Mouse (Mus musculus): Measurements from ENCODE around the gene Ube4b.

The Ube4b gene

GRCm38 (mm10) chr4:149394292-149394691, 32.3 kb downstream of the Ube4b start:
- Histone ChIP-seq H3K27me3 (ENCODE audit: control insufficient read depth, insufficient read depth, low read length, poor library complexity, severe bottlenecking) (no peaks in the 10 kb centered on the region), H3K36me3 (ENCODE audit: control insufficient read depth, insufficient read depth, low read length, poor library complexity, severe bottlenecking) (no peaks in the 10 kb centered on the region; the same call in 1 of the 2 replicates)
- DNase-seq (ENCODE audit: low read depth, low spot score): no peak

- no peak for DNase-seq (ENCODE audit: low read depth, low spot score)
- Histone ChIP-seq H3K27me3 (ENCODE audit: control insufficient read depth, insufficient read depth, low read length, poor library complexity, severe bottlenecking) (no peaks in the 10 kb centered on the region), H3K36me3 (ENCODE audit: control insufficient read depth, insufficient read depth, low read length, poor library complexity, severe bottlenecking) (no peaks in the 10 kb centered on the region; the same call in 1 of the 2 replicates)
Measured at GRCm38 (mm10) chr4:149393311-149393995, 33.1 kb downstream of the Ube4b start.

DNA sequence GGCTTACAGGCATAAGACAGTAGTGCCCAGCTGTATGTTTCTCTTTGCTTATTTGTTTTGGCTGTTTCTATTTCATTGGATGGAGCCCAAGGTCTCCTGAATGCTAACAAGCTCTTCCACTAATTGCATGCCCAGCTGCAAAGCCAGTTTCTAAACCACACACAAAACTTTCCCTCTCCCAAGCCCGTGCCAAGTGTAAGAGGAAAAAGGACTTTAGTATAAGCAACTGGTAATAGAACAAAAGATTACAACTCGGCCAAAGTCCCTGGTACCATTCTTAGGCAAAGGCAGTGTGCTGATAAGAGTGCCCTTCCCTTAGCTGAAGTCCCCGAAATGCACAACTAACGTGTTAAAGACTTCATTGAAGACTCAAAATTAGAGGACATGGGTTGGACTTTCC, 34.2 kb downstream of the Ube4b start:
- no peaks in the 10 kb centered on the region for H3K27me3 ChIP-seq (ENCODE audit: control insufficient read depth, insufficient read depth, low read length, poor library complexity, severe bottlenecking)
- no peaks in the 10 kb centered on the region; the same call in 1 of the 2 replicates for H3K36me3 ChIP-seq (ENCODE audit: control insufficient read depth, insufficient read depth, low read length, poor library complexity, severe bottlenecking)
- DNase-seq (ENCODE audit: low read depth, low spot score): no peak

DNA sequence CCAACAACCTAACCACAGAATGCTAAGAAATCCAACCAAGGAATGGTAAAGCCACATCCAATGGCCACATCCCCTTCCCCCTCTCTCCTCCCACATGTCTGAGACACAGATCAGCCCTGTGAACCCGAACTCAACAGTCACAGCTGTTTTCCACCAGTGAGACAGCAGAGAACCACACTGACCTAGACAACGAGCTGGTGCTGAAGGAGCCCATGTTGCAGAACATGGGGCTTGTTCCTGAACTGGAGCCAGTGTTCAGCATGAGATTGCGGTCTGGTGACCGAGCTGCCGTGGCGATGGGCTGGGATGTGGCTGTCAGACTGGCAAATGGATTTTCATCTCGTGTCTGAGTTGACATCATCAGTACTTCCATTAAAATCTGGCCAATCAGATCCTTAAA, 45.5 kb downstream of the Ube4b start:
- no peak for DNase-seq (ENCODE audit: low read depth, low spot score)
- peaks cover 17% of the 10 kb centered on the region; the same call in 1 of the 2 replicates for H3K36me3 ChIP-seq (ENCODE audit: control insufficient read depth, insufficient read depth, low read length, poor library complexity, severe bottlenecking)
- H3K27me3 ChIP-seq (ENCODE audit: control insufficient read depth, insufficient read depth, low read length, poor library complexity, severe bottlenecking): no peaks in the 10 kb centered on the region

- Histone ChIP-seq H3K27me3 (ENCODE audit: control insufficient read depth, insufficient read depth, low read length, poor library complexity, severe bottlenecking) (no peaks in the 10 kb centered on the region), H3K36me3 (ENCODE audit: control insufficient read depth, insufficient read depth, low read length, poor library complexity, severe bottlenecking) (peaks cover 13% of the 10 kb centered on the region; the same call in 1 of the 2 replicates)
- DNase-seq (ENCODE audit: low read depth, low spot score): no peak
Measured at GRCm38 (mm10) chr4:149379881-149380280, 46.7 kb downstream of the Ube4b start.

GRCm38 (mm10) chr4:149378819-149379218, 47.7 kb downstream of the Ube4b start:
- H3K27me3 ChIP-seq (ENCODE audit: control insufficient read depth, insufficient read depth, low read length, poor library complexity, severe bottlenecking): no peaks in the 10 kb centered on the region
- H3K36me3 ChIP-seq (ENCODE audit: control insufficient read depth, insufficient read depth, low read length, poor library complexity, severe bottlenecking): peaks cover 8% of the 10 kb centered on the region; the same call in 1 of the 2 replicates
- DNase-seq (ENCODE audit: low read depth, low spot score): no peak

DNA sequence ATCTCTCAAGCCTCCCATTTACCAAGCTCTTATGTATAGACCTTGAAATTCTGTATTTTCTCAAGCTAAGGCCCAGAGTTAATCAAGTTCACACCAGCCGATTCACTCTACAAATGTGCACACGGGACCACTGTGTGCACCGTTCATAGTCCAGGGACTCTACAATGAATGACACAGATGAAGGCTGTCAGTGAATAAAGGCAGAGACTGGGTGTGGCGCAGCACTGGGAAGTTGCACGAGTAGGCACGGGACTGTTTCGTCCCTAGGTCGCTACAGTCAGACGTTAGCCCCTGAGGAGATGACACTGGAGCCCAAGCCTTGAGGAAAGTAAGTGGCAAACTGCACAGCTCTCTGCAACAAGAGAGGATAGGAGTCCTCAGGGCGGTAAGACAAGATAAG, 50.5 kb downstream of the Ube4b start:
- H3K27me3 ChIP-seq (ENCODE audit: control insufficient read depth, insufficient read depth, low read length, poor library complexity, severe bottlenecking): no peaks in the 10 kb centered on the region
- DNase-seq (ENCODE audit: low read depth, low spot score): no peak

GRCm38 (mm10) chr4:149374662-149375061, 51.9 kb downstream of the Ube4b start:
- DNase-seq (ENCODE audit: low read depth, low spot score): no peak
- H3K36me3 ChIP-seq (ENCODE audit: control insufficient read depth, insufficient read depth, low read length, poor library complexity, severe bottlenecking): peaks cover 3% of the 10 kb centered on the region; the same call in 1 of the 2 replicates
- H3K27me3 ChIP-seq (ENCODE audit: control insufficient read depth, insufficient read depth, low read length, poor library complexity, severe bottlenecking): no peaks in the 10 kb centered on the region

More for the DNA sequence above, 50.5 kb downstream of the Ube4b start:
- H3K36me3 ChIP-seq (ENCODE audit: control insufficient read depth, insufficient read depth, low read length, poor library complexity, severe bottlenecking): peaks cover 3% of the 10 kb centered on the region; the same call in 1 of the 2 replicates

DNA sequence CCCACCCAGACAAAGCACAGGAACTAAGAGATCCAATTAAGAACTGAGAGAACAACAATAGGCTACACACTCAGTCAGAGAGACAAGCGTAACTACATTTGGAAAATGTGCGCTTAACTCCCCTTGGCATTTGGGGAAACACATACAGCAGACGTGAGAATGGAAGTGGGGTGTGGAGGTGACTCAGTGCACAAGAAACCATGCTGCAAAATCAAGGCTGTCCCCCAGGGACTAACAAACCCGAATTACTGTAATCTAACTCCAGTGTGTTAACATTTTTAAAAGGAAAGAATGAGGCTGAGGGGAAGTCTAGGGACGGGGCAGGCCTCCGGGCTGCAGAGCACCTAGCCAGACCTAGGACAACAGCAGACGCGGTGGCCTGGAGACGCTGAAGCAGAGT, 52.6 kb downstream of the Ube4b start:
- no peak for DNase-seq (ENCODE audit: low read depth, low spot score)
- Histone ChIP-seq H3K36me3 (ENCODE audit: control insufficient read depth, insufficient read depth, low read length, poor library complexity, severe bottlenecking) (peaks cover 4% of the 10 kb centered on the region), H3K27me3 (ENCODE audit: control insufficient read depth, insufficient read depth, low read length, poor library complexity, severe bottlenecking) (no peaks in the 10 kb centered on the region)

GRCm38 (mm10) chr4:149373431-149373830, 53.1 kb downstream of the Ube4b start:
- Histone ChIP-seq H3K36me3 (ENCODE audit: control insufficient read depth, insufficient read depth, low read length, poor library complexity, severe bottlenecking) (peaks cover 7% of the 10 kb centered on the region), H3K27me3 (ENCODE audit: control insufficient read depth, insufficient read depth, low read length, poor library complexity, severe bottlenecking) (no peaks in the 10 kb centered on the region)
- peak; percentile 63 for DNase-seq (ENCODE audit: low read depth, low spot score)

GRCm38 (mm10) chr4:149365702-149366370, 60.7 kb downstream of the Ube4b start:
- DNase-seq (ENCODE audit: low read depth, low spot score): no peak
- no peaks in the 10 kb centered on the region for H3K27me3 ChIP-seq (ENCODE audit: control insufficient read depth, insufficient read depth, low read length, poor library complexity, severe bottlenecking)
- peaks cover 22% of the 10 kb centered on the region for H3K36me3 ChIP-seq (ENCODE audit: control insufficient read depth, insufficient read depth, low read length, poor library complexity, severe bottlenecking)

DNA sequence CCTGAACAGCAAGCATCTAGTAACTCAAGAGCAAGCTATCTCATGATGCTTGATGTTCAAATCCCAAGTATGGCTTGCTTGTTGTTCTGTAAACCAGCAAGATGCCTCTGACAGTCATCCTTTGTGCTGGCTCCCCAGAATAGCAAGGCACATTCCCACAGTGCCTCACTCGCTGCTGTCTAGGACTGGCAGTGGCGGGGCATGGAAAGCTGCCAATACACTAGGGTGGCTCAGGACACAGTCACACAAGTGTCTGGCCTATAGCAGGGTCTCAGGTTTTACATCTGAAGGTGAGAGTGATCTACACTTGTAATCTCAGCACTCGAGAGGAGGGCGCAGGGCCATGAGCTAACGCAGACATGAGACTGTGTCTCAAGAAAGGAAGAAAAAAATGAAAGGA, 61.7 kb downstream of the Ube4b start:
- DNase-seq (ENCODE audit: low read depth, low spot score): no peak
- H3K27me3 ChIP-seq (ENCODE audit: control insufficient read depth, insufficient read depth, low read length, poor library complexity, severe bottlenecking): no peaks in the 10 kb centered on the region
- peaks cover 25% of the 10 kb centered on the region for H3K36me3 ChIP-seq (ENCODE audit: control insufficient read depth, insufficient read depth, low read length, poor library complexity, severe bottlenecking)

DNA sequence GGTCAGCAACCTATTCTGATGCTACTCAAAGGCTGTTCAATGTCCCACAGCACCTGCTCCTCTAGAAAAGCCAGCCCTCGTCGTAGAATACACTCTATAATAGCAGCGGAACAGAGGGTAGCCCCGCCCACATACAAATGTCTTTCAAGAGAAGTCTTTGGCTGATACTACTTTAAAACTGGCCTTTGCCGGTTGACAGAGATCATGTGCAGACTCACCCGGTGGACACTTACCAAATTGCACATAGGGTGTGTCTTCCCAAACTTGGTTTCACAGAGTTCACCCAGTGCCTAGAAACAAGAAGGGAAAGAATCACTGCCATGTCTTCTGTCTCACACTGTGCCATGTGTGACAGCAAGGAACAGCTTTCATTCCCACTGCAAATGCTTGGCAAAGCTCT, 65.5 kb downstream of the Ube4b start:
- DNase-seq (ENCODE audit: low read depth, low spot score): no peak
- Histone ChIP-seq H3K27me3 (ENCODE audit: control insufficient read depth, insufficient read depth, low read length, poor library complexity, severe bottlenecking) (no peaks in the 10 kb centered on the region), H3K36me3 (ENCODE audit: control insufficient read depth, insufficient read depth, low read length, poor library complexity, severe bottlenecking) (peaks cover 14% of the 10 kb centered on the region)

DNA sequence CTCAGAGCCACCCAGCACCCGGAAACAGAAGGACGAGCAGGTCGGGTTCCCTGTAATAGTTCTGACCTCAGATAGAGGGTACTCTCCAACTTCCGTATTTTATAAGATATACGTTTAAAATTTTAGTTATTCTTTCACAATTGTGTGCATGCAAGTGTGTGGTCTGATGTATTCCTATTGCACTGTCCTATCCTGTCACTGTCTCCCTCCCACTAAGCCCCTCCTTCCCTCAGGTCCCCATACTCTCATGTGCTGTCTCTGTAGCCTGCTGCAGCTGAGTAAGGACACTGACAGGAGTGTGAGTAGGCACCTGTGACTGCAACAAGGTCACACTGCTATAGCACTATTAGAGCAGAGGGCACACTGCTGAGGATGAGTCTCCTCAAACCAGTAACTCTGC, 65.9 kb downstream of the Ube4b start:
- H3K27me3 ChIP-seq (ENCODE audit: control insufficient read depth, insufficient read depth, low read length, poor library complexity, severe bottlenecking): no peaks in the 10 kb centered on the region
- peaks cover 13% of the 10 kb centered on the region for H3K36me3 ChIP-seq (ENCODE audit: control insufficient read depth, insufficient read depth, low read length, poor library complexity, severe bottlenecking)
- no peak for DNase-seq (ENCODE audit: low read depth, low spot score)

- no peaks in the 10 kb centered on the region for H3K27me3 ChIP-seq (ENCODE audit: control insufficient read depth, insufficient read depth, low read length, poor library complexity, severe bottlenecking)
- no peak for DNase-seq (ENCODE audit: low read depth, low spot score)
- peaks cover 14% of the 10 kb centered on the region for H3K36me3 ChIP-seq (ENCODE audit: control insufficient read depth, insufficient read depth, low read length, poor library complexity, severe bottlenecking)
Measured at GRCm38 (mm10) chr4:149357982-149358381, 68.6 kb downstream of the Ube4b start.
